Mouse (Mus musculus): ENCODE data around the gene Apba2. TPM values are rescaled to one million over a fixed set of nuclear protein-coding genes. Genes with fewer than 3 reads are reported as not detected.

Apba2 gene
- polyA plus RNA-seq, 1 experiment, result not detected

DNA sequence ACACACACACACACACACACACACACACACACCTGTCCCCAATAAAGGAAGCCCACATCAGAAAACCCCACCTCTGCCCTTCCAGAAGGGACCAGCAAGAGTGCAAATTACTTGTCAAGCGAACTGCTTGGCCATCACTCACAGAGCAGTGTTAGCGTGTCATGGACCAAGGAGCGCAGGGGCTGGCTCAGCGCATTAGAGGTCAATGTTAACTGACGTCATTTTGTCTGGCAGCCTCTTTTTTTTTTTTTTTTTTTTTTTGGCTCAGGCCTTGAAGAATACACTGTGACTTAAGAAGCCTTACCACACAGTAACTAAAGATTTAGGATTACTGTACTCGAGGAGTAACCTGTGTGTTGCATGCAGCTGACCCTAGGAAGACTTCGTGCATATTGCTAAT, 252.7 kb downstream of the Apba2 start:
- H3K4me3 ChIP-seq, result no peak overlapping the region
- no peaks in the 10 kb centered on the region for H3K36me3 ChIP-seq (ENCODE audit: control insufficient read depth, insufficient read depth)
- H3K4me2 ChIP-seq (ENCODE audit: low read depth), result no peak overlapping the region
- TF ChIP-seq USF1 (IDR thresholded peaks at IDR 0.05; ENCODE audit: low read depth) (no peak), POLR2A (IDR thresholded peaks at IDR 0.05; ENCODE audit: insufficient read length, low read depth) (no peak), MYOG (IDR thresholded peaks at IDR 0.05; ENCODE audit: control insufficient read depth in 1 of 3, insufficient read depth in 1 of 3, insufficient read length in 2 of 3, low read depth in 2 of 3) (no peak), MYOD1 (IDR thresholded peaks at IDR 0.05; ENCODE audit: control insufficient read depth in 1 of 3, insufficient read length in 2 of 3, low read depth in 2 of 3) (no peak), TCF3 (IDR thresholded peaks at IDR 0.05; ENCODE audit: insufficient read length, low read depth) (no peak), TCF12 (IDR thresholded peaks at IDR 0.05; ENCODE audit: insufficient read depth, poor library complexity, severe bottlenecking) (no peak), REST (IDR thresholded peaks at IDR 0.05; ENCODE audit: insufficient read depth, insufficient read length) (no peak), CEBPB (IDR thresholded peaks at IDR 0.05; ENCODE audit: insufficient read depth, poor library complexity, severe bottlenecking) (no peak), MAX (IDR thresholded peaks at IDR 0.05; ENCODE audit: low read depth) (no peak)
- H3ac ChIP-seq (ENCODE audit: control insufficient read depth, insufficient read length), result no peak overlapping the region
- no peaks in the 10 kb centered on the region for H3K79me2 ChIP-seq (ENCODE audit: control insufficient read depth, insufficient read depth)
- no peaks in the 10 kb centered on the region for H3K27me3 ChIP-seq (ENCODE audit: control insufficient read depth, insufficient read depth, insufficient read length)

GRCm38 (mm10) chr7:64755141-64755540, 253.6 kb downstream of the Apba2 start:
- Histone ChIP-seq H3ac (ENCODE audit: control insufficient read depth, insufficient read length) (no peak overlapping the region), H3K27me3 (ENCODE audit: control insufficient read depth, insufficient read depth, insufficient read length) (no peaks in the 10 kb centered on the region), H3K79me2 (ENCODE audit: control insufficient read depth, insufficient read depth) (no peaks in the 10 kb centered on the region), H3K4me2 (ENCODE audit: low read depth) (no peak overlapping the region), H3K36me3 (ENCODE audit: control insufficient read depth, insufficient read depth) (no peaks in the 10 kb centered on the region), H3K4me3 (no peak overlapping the region)
- TF ChIP-seq POLR2A (IDR thresholded peaks at IDR 0.05; ENCODE audit: insufficient read length, low read depth) (no peak), POLR2AphosphoS2 (IDR thresholded peaks at IDR 0.05; ENCODE audit: insufficient read length, low read depth) (no peak), MAX (IDR thresholded peaks at IDR 0.05; ENCODE audit: low read depth) (no peak), SRF (IDR thresholded peaks at IDR 0.05; ENCODE audit: control insufficient read depth, insufficient read length, low read depth) (no peak), E2F4 (IDR thresholded peaks at IDR 0.05; ENCODE audit: insufficient read depth) (no peak), CEBPB (IDR thresholded peaks at IDR 0.05; ENCODE audit: insufficient read depth, poor library complexity, severe bottlenecking) (no peak), TCF12 (IDR thresholded peaks at IDR 0.05; ENCODE audit: insufficient read depth, poor library complexity, severe bottlenecking) (no peak), MYOG (IDR thresholded peaks at IDR 0.05; ENCODE audit: control insufficient read depth in 1 of 3, insufficient read depth in 1 of 3, insufficient read length in 2 of 3, low read depth in 2 of 3) (no peak), MYOD1 (IDR thresholded peaks at IDR 0.05; ENCODE audit: control insufficient read depth in 1 of 3, insufficient read length in 2 of 3, low read depth in 2 of 3) (no peak), REST (IDR thresholded peaks at IDR 0.05; ENCODE audit: insufficient read depth, insufficient read length) (no peak), USF1 (IDR thresholded peaks at IDR 0.05; ENCODE audit: low read depth) (no peak), TCF3 (IDR thresholded peaks at IDR 0.05; ENCODE audit: insufficient read length, low read depth) (no peak)

GRCm38 (mm10) chr7:64765595-64765994, 264.1 kb downstream of the Apba2 start:
- Histone ChIP-seq H3K4me3 (no peak overlapping the region), H3K79me2 (ENCODE audit: control insufficient read depth, insufficient read depth) (no peaks in the 10 kb centered on the region), H3K36me3 (ENCODE audit: control insufficient read depth, insufficient read depth) (no peaks in the 10 kb centered on the region), H3K27me3 (ENCODE audit: control insufficient read depth, insufficient read depth, insufficient read length) (no peaks in the 10 kb centered on the region), H3ac (ENCODE audit: control insufficient read depth, insufficient read length) (no peak overlapping the region), H3K4me2 (ENCODE audit: low read depth) (no peak overlapping the region)
- no peak for TF ChIP-seq MYOD1 (IDR thresholded peaks at IDR 0.05; ENCODE audit: control insufficient read depth in 1 of 3, insufficient read length in 2 of 3, low read depth in 2 of 3)
- TF ChIP-seq MAX (IDR thresholded peaks at IDR 0.05; ENCODE audit: low read depth), result no peak
- no peak for TF ChIP-seq SRF (IDR thresholded peaks at IDR 0.05; ENCODE audit: control insufficient read depth, insufficient read length, low read depth)
- no peak for TF ChIP-seq POLR2A (IDR thresholded peaks at IDR 0.05; ENCODE audit: insufficient read length, low read depth)
- no peak for TF ChIP-seq MYOG (IDR thresholded peaks at IDR 0.05; ENCODE audit: control insufficient read depth in 1 of 3, insufficient read depth in 1 of 3, insufficient read length in 2 of 3, low read depth in 2 of 3)
- no peak for TF ChIP-seq POLR2AphosphoS2 (IDR thresholded peaks at IDR 0.05; ENCODE audit: insufficient read length, low read depth)
- no peak for TF ChIP-seq REST (IDR thresholded peaks at IDR 0.05; ENCODE audit: insufficient read depth, insufficient read length)
- no peak for TF ChIP-seq TCF12 (IDR thresholded peaks at IDR 0.05; ENCODE audit: insufficient read depth, poor library complexity, severe bottlenecking)
- no peak for TF ChIP-seq CEBPB (IDR thresholded peaks at IDR 0.05; ENCODE audit: insufficient read depth, poor library complexity, severe bottlenecking)
- no peak for TF ChIP-seq USF1 (IDR thresholded peaks at IDR 0.05; ENCODE audit: low read depth)
- TF ChIP-seq E2F4 (IDR thresholded peaks at IDR 0.05; ENCODE audit: insufficient read depth), result no peak
- TF ChIP-seq TCF3 (IDR thresholded peaks at IDR 0.05; ENCODE audit: insufficient read length, low read depth), result no peak

GRCm38 (mm10) chr7:64769768-64770167, 268.3 kb downstream of the Apba2 start:
- TF ChIP-seq MYOG (IDR thresholded peaks at IDR 0.05; ENCODE audit: control insufficient read depth in 1 of 3, insufficient read depth in 1 of 3, insufficient read length in 2 of 3, low read depth in 2 of 3) (no peak), MYOD1 (IDR thresholded peaks at IDR 0.05; ENCODE audit: control insufficient read depth in 1 of 3, insufficient read length in 2 of 3, low read depth in 2 of 3) (no peak), CEBPB (IDR thresholded peaks at IDR 0.05; ENCODE audit: insufficient read depth, poor library complexity, severe bottlenecking) (no peak), MAX (IDR thresholded peaks at IDR 0.05; ENCODE audit: low read depth) (no peak), TCF12 (IDR thresholded peaks at IDR 0.05; ENCODE audit: insufficient read depth, poor library complexity, severe bottlenecking) (no peak), SRF (IDR thresholded peaks at IDR 0.05; ENCODE audit: control insufficient read depth, insufficient read length, low read depth) (no peak), POLR2AphosphoS2 (IDR thresholded peaks at IDR 0.05; ENCODE audit: insufficient read length, low read depth) (no peak), TCF3 (IDR thresholded peaks at IDR 0.05; ENCODE audit: insufficient read length, low read depth) (no peak), POLR2A (IDR thresholded peaks at IDR 0.05; ENCODE audit: insufficient read length, low read depth) (no peak), E2F4 (IDR thresholded peaks at IDR 0.05; ENCODE audit: insufficient read depth) (no peak)
- Histone ChIP-seq H3K4me2 (ENCODE audit: low read depth) (no peak overlapping the region), H3K36me3 (ENCODE audit: control insufficient read depth, insufficient read depth) (no peaks in the 10 kb centered on the region), H3ac (ENCODE audit: control insufficient read depth, insufficient read length) (no peak overlapping the region), H3K79me2 (ENCODE audit: control insufficient read depth, insufficient read depth) (no peaks in the 10 kb centered on the region), H3K27me3 (ENCODE audit: control insufficient read depth, insufficient read depth, insufficient read length) (no peaks in the 10 kb centered on the region), H3K4me3 (no peak overlapping the region)

Measured in myocyte (in vitro differentiated cells).